Mouse (Mus musculus): ENCODE measurements around the gene Stx5a.

GRCm38 (mm10) chr19:8691871-8692539 is 49.2 kb upstream of the Stx5a start:
- TF ChIP-seq FLI1 (IDR thresholded peaks at IDR 0.05; ENCODE audit: low read length): no peak
- TF ChIP-seq GATA1 (IDR thresholded peaks at IDR 0.05; ENCODE audit: borderline replicate concordance, low read length): no peak
